Mouse (Mus musculus) liver, embryonic 14.5 days (tissue): ENCODE measurements at regions not wholly inside any gene's neighbourhood (a gene's known extent, or its start where the extent isn't known, plus 50 kb on each side); places are given as distances from the start of the nearest gene placed in this dataset.

Experiments used
- ATAC-seq: fragments of 200-750 bp; cut with Nextera tagmentation; 2 replicates; pipeline ENCODE4 v1.8.0; 2017; ENCODE audit warnings: moderate number of reproducible peaks, mild to moderate bottlenecking, moderate library complexity; ENCODE audit not compliant: insufficient read depth
- DNase-seq, 3 experiments: peaks; one replicate each; pipeline ENCODE4 v3.0.0-alpha.2; 2012 to 2013; ENCODE audit warnings: low read depth in 3 of 3, low spot score in 3 of 3
- H3K27ac ChIP-seq: fragments of 300-500 bp; sonication (generic); 2 replicates; pipeline ENCODE4 v1.5.1; 2014; ENCODE audit warnings: moderate library complexity, mild to moderate bottlenecking, control low read depth, inconsistent platforms
- H3K27me3 ChIP-seq: fragments of 300-500 bp; sonication (generic); 2 replicates; pipeline ENCODE4 v1.6.1; 2014; ENCODE audit warnings: mild to moderate bottlenecking, low read length, moderate library complexity; ENCODE audit not compliant: control insufficient read depth, insufficient read depth
- H3K36me3 ChIP-seq: fragments of 300-500 bp; sonication (generic); replicated peaks from 2 replicates; pipeline ENCODE4 v1.6.1; 2014; ENCODE audit warnings: low read depth; ENCODE audit not compliant: control insufficient read depth, insufficient read depth
- H3K4me1 ChIP-seq, 2 experiments: fragments of 200-500 bp in 1 of 2; fragments of 300-500 bp in 1 of 2; sonication (generic) in 1 of 2; replicated peaks; 2 replicates each; pipeline ENCODE4 v1.6.1; 2012 to 2014; ENCODE audit warnings: antibody characterized with exemption in 1 of 2, inconsistent platforms in 1 of 2, low read length in 1 of 2; ENCODE audit not compliant: control insufficient read depth in 2 of 2, insufficient read depth in 2 of 2
- H3K4me2 ChIP-seq: fragments of 300-500 bp; sonication (generic); 2 replicates; pipeline ENCODE4 v1.6.1; 2014; ENCODE audit warnings: low read depth, mild to moderate bottlenecking, control low read depth, moderate library complexity
- H3K4me3 ChIP-seq, 2 experiments: fragments of 200-500 bp in 1 of 2; fragments of 300-500 bp in 1 of 2; sonication (generic) in 1 of 2; 2 replicates each; pipeline ENCODE4 v1.5.1; 2012 to 2014; ENCODE audit warnings: low read depth in 2 of 2, low read length in 2 of 2, mild to moderate bottlenecking in 2 of 2, control low read depth in 1 of 2, inconsistent platforms in 1 of 2, moderate library complexity in 1 of 2; ENCODE audit not compliant: insufficient read depth in 1 of 2
- H3K9ac ChIP-seq: fragments of 300-500 bp; sonication (generic); replicated peaks from 2 replicates; pipeline ENCODE4 v1.6.1; 2014; ENCODE audit warnings: mild to moderate bottlenecking, control low read depth, moderate library complexity
- H3K9me3 ChIP-seq: fragments of 300-500 bp; sonication (generic); 2 replicates; pipeline ENCODE4 v1.6.1; 2016; ENCODE audit warnings: low read length, mixed read lengths; ENCODE audit not compliant: control insufficient read depth
- CTCF ChIP-seq: IDR thresholded peaks from 2 replicates; pipeline ENCODE4 v1.5.1; 2016; ENCODE audit warnings: antibody characterized with exemption, low read depth, control low read depth
- EP300 ChIP-seq: IDR thresholded peaks from 2 replicates; pipeline ENCODE4 v1.6.1; 2016; ENCODE audit warnings: antibody characterized with exemption, low read depth
- WGBS: fragments of 180-500 bp; shearing (Covaris S2); extraction: QIAGEN DNeasy Blood & Tissue Kit; methylation state at CpG from one replicate; pipeline ENCODE4 v1.1.7; 2014; ENCODE audit not compliant: insufficient replicate concordance; 5-methylcytosine and 5-hydroxymethylcytosine counted together

- ATAC-seq, result no peak
- WGBS, result 45% methylated on average over 5 of the region's 5 CpGs
- H3K27ac ChIP-seq, result no peak overlapping the region
- no peaks in the 10 kb centered on the region for H3K27me3 ChIP-seq
- no peaks in the 10 kb centered on the region for H3K36me3 ChIP-seq
- TF ChIP-seq CTCF (no peak), EP300 (no peak)
- H3K9me3 ChIP-seq, result no peaks in the 10 kb centered on the region
- H3K4me2 ChIP-seq, result no peak overlapping the region
- no peak overlapping the region for H3K9ac ChIP-seq
- no peak overlapping the region for H3K4me3 ChIP-seq
- no peak for DNase-seq
- no peaks in the 10 kb centered on the region for H3K4me1 ChIP-seq
Observed at GRCm38 (mm10) chr15:60333573-60334306, 317.3 kb upstream of the 4933412E24Rik start.

DNA sequence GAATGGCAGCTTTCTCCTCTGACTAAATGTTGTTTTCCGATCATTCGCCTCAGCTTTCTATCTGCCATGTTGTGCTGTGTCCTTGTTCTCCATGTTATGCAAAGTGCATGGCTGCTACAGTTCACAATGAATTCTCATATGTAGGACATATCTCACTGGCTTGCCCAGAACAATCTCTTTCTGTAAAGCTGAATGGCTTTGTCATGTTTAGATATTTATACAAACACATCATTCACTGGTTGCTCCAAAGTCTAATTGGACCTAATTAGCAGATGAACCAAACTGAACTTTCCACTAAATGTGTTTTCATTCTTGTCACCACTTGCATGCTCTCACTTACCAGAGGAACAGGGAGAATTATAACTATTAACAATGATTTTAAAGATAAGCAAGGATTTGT lies 301.2 kb upstream of the 4933412E24Rik start:
- TF ChIP-seq EP300 (no peak), CTCF (no peak)
- no peak overlapping the region for H3K27ac ChIP-seq
- H3K9me3 ChIP-seq, result no peaks in the 10 kb centered on the region
- H3K36me3 ChIP-seq, result no peaks in the 10 kb centered on the region
- no peak for DNase-seq
- H3K27me3 ChIP-seq, result no peaks in the 10 kb centered on the region
- H3K9ac ChIP-seq, result no peak overlapping the region
- H3K4me2 ChIP-seq, result no peak overlapping the region
- 81% methylated on average over 2 of the region's 2 CpGs for WGBS
- H3K4me1 ChIP-seq, result no peaks in the 10 kb centered on the region
- ATAC-seq, result no peak
- H3K4me3 ChIP-seq, result no peak overlapping the region

DNA sequence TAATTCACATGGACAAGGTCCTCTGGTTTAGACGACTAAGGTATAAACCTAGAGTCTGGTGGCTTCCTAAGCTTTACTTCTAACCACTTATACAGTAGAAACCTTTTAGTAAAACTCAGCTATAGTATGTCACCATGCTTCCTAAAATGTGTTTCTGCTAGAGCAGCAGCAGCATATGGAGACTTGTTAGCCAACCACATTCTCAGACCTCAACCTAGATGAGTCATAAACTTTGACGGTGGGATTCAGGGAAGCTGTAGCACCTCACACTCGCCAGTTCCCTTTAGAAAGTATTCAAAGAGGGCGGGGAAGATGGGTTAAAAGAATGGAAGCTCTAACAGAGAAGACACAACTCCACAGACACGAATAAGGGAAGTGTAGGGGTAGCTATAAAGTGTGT lies 298.8 kb upstream of the 4933412E24Rik start:
- DNase-seq (no peak), ATAC-seq (no peak)
- 29% methylated on average over 5 of the region's 5 CpGs for WGBS
- no peak overlapping the region for H3K27ac ChIP-seq
- H3K27me3 ChIP-seq, result no peaks in the 10 kb centered on the region
- H3K36me3 ChIP-seq, result no peaks in the 10 kb centered on the region
- no peak overlapping the region for H3K4me3 ChIP-seq
- TF ChIP-seq CTCF, result no peak
- H3K4me1 ChIP-seq, result no peaks in the 10 kb centered on the region
- no peak overlapping the region for H3K9ac ChIP-seq
- no peak overlapping the region for H3K4me2 ChIP-seq
- H3K9me3 ChIP-seq, result no peaks in the 10 kb centered on the region

GRCm38 (mm10) chr15:60309909-60310308 lies 293.5 kb upstream of the 4933412E24Rik start:
- Histone ChIP-seq H3K9me3 (no peaks in the 10 kb centered on the region), H3K4me1 (no peaks in the 10 kb centered on the region), H3K36me3 (no peaks in the 10 kb centered on the region), H3K4me2 (no peak overlapping the region), H3K9ac (no peak overlapping the region), H3K27ac (no peak overlapping the region), H3K4me3 (no peak overlapping the region), H3K27me3 (no peaks in the 10 kb centered on the region)
- 43% methylated on average over 3 of the region's 3 CpGs for WGBS
- DNase-seq (no peak), ATAC-seq (no peak)
- TF ChIP-seq EP300, result no peak
- TF ChIP-seq CTCF, result no peak

GRCm38 (mm10) chr15:60308968-60309367 lies 292.6 kb upstream of the 4933412E24Rik start:
- no peaks in the 10 kb centered on the region for H3K9me3 ChIP-seq
- TF ChIP-seq EP300, result no peak
- TF ChIP-seq CTCF, result no peak

More at GRCm38 (mm10) chr15:60308968-60309367, 292.6 kb upstream of the 4933412E24Rik start:
- Histone ChIP-seq H3K27ac (no peak overlapping the region), H3K4me3 (no peak overlapping the region), H3K27me3 (no peaks in the 10 kb centered on the region), H3K4me1 (no peaks in the 10 kb centered on the region), H3K4me2 (no peak overlapping the region), H3K9ac (no peak overlapping the region), H3K36me3 (no peaks in the 10 kb centered on the region)
- DNase-seq (no peak), ATAC-seq (no peak)
- WGBS, result 64% methylated on average over 1 of the region's 1 CpGs
